Mouse (Mus musculus) small intestine, adult 2 months (tissue): ENCODE results near the gene 4933417A18Rik.
"Not testable (repeated sequence)": the region's sequence is repeated elsewhere in the genome, so short reads cannot be mapped to it uniquely, and the experiment has no call there.

Source experiments
- CTCF ChIP-seq: fragments of 200-500 bp; IDR thresholded peaks from 2 replicates; pipeline ENCODE4 v1.5.1; 2012; ENCODE audit warnings: low read depth, mild to moderate bottlenecking, control low read depth, inconsistent platforms, low read length, moderate library complexity, mixed read lengths; ENCODE audit not compliant: insufficient replicate concordance, insufficient read length; ENCODE audit errors: extremely low read depth
- POLR2A ChIP-seq: fragments of 200-500 bp; IDR thresholded peaks from 2 replicates; pipeline ENCODE4 v1.6.1; 2012; ENCODE audit warnings: low read depth, mild to moderate bottlenecking, control low read depth, inconsistent platforms, low read length, moderate library complexity

- not testable (repeated sequence) for TF ChIP-seq CTCF, POLR2A
Observed at GRCm38 (mm10) chr13:34965647-34966046, 41.4 kb downstream of the 4933417A18Rik start.
